Mouse (Mus musculus) midbrain, embryonic 14.5 days (tissue): ENCODE data around the gene Tmco4. TPM values are rescaled to one million over a fixed set of nuclear protein-coding genes. Genes with fewer than 3 reads are reported as not detected.

Experiments used
- ATAC-seq: fragments of 200-750 bp; cut with Nextera tagmentation; 2 replicates; pipeline ENCODE4 v1.8.0; 2017; ENCODE audit warnings: moderate number of reproducible peaks, moderate library complexity; ENCODE audit not compliant: low FRiP score, low TSS enrichment
- DNase-seq: peaks from one replicate; pipeline ENCODE4 v3.0.0-alpha.2; 2015
- H3K27ac ChIP-seq: fragments of 300-500 bp; sonication (generic); replicated peaks from 2 replicates; pipeline ENCODE4 v1.5.1; 2014; ENCODE audit warnings: mild to moderate bottlenecking, low read depth, low read length, moderate library complexity
- H3K27me3 ChIP-seq: fragments of 300-500 bp; sonication (generic); 2 replicates; pipeline ENCODE4 v1.6.1; 2014; ENCODE audit warnings: low read length, control low read depth, mixed read lengths; ENCODE audit not compliant: control insufficient read depth, insufficient read depth
- H3K36me3 ChIP-seq: fragments of 300-500 bp; sonication (generic); 2 replicates; pipeline ENCODE4 v1.6.1; 2014; ENCODE audit warnings: low read length, control low read depth; ENCODE audit not compliant: control insufficient read depth, insufficient read depth
- H3K4me1 ChIP-seq: fragments of 300-500 bp; sonication (generic); 2 replicates; pipeline ENCODE4 v1.6.1; 2014; ENCODE audit warnings: mild to moderate bottlenecking, antibody characterized with exemption, low read length, control low read depth; ENCODE audit not compliant: control insufficient read depth, insufficient read depth
- H3K4me2 ChIP-seq: fragments of 300-500 bp; sonication (generic); 2 replicates; pipeline ENCODE4 v1.6.1; 2014; ENCODE audit warnings: mild to moderate bottlenecking, low read length, moderate library complexity
- H3K4me3 ChIP-seq: fragments of 300-500 bp; sonication (generic); replicated peaks from 2 replicates; pipeline ENCODE4 v1.5.1; 2014; ENCODE audit warnings: low read depth, low read length
- H3K9ac ChIP-seq: fragments of 300-500 bp; sonication (generic); replicated peaks from 2 replicates; pipeline ENCODE4 v1.6.1; 2014; ENCODE audit warnings: mild to moderate bottlenecking, low read length, moderate library complexity
- H3K9me3 ChIP-seq: fragments of 300-500 bp; sonication (generic); 2 replicates; pipeline ENCODE4 v1.6.1; 2016; ENCODE audit warnings: low read length, control low read depth, mixed read lengths; ENCODE audit not compliant: control insufficient read depth
- WGBS: fragments of 180-500 bp; shearing (Covaris S2); extraction: QIAGEN DNeasy Blood & Tissue Kit; methylation state at CpG from one replicate; pipeline ENCODE4 v1.1.7; 2014; 5-methylcytosine and 5-hydroxymethylcytosine counted together
- polyA plus RNA-seq: library from polyadenylated mRNA; unstranded; fragments of >200 nt; fragmentation: Nextera tagmentation; extraction: Ambion mirVana; gene quantifications from 2 replicates; pipeline ENCODE4 v1.2.1, GENCODE M21; 2014

The Tmco4 gene
- polyA plus RNA-seq, 1 experiment from 2014 or later: 0.61 TPM

GRCm38 (mm10) chr4:139046354-139046753 is 73.7 kb downstream of the Tmco4 start:
- Histone ChIP-seq H3K27me3 (no peaks in the 10 kb centered on the region), H3K4me2 (no peak overlapping the region), H3K4me1 (0 out of 2 replicates have a peak, but pooled peaks cover 4% of the 10 kb centered on the region), H3K36me3 (no peaks in the 10 kb centered on the region), H3K4me3 (no peak overlapping the region), H3K9me3 (no peaks in the 10 kb centered on the region), H3K27ac (no peak overlapping the region), H3K9ac (no peak overlapping the region)
- ATAC-seq: no peak
- peak; percentile 39 for DNase-seq
- WGBS: 63% methylated on average over 5 of the region's 5 CpGs

- H3K9ac ChIP-seq: no peak overlapping the region
- H3K27me3 ChIP-seq: no peaks in the 10 kb centered on the region
- ATAC-seq (no peak), DNase-seq (no peak)
- H3K27ac ChIP-seq: no peak overlapping the region
- no peaks in the 10 kb centered on the region for H3K36me3 ChIP-seq
- H3K4me3 ChIP-seq: no peak overlapping the region
- 0 out of 2 replicates have a peak, but pooled peaks cover 4% of the 10 kb centered on the region for H3K4me1 ChIP-seq
- 71% methylated on average over 6 of the region's 6 CpGs for WGBS
- no peak overlapping the region for H3K4me2 ChIP-seq
- H3K9me3 ChIP-seq: no peaks in the 10 kb centered on the region
Observed at GRCm38 (mm10) chr4:139048518-139048917, 75.8 kb downstream of the Tmco4 start.

GRCm38 (mm10) chr4:139052796-139053195 is 80.1 kb downstream of the Tmco4 start:
- no peak overlapping the region for H3K4me3 ChIP-seq
- DNase-seq (no peak), ATAC-seq (no peak)
- H3K27me3 ChIP-seq: no peaks in the 10 kb centered on the region
- no peak overlapping the region for H3K9ac ChIP-seq
- no peaks in the 10 kb centered on the region for H3K9me3 ChIP-seq
- no peaks in the 10 kb centered on the region for H3K36me3 ChIP-seq
- no peak overlapping the region for H3K4me2 ChIP-seq
- H3K27ac ChIP-seq: no peak overlapping the region
- peaks cover 4% of the 10 kb centered on the region; the same call in 1 of the 2 replicates for H3K4me1 ChIP-seq
- WGBS: 79% methylated on average over 7 of the region's 7 CpGs

- WGBS: 55% methylated on average over 5 of the region's 5 CpGs
- no peak overlapping the region for H3K4me3 ChIP-seq
- no peaks in the 10 kb centered on the region for H3K36me3 ChIP-seq
- no peak for DNase-seq
- peaks cover 4% of the 10 kb centered on the region; the same call in 1 of the 2 replicates for H3K4me1 ChIP-seq
- no peaks in the 10 kb centered on the region for H3K9me3 ChIP-seq
- H3K27ac ChIP-seq: no peak overlapping the region
- no peak overlapping the region for H3K9ac ChIP-seq
- no peak for ATAC-seq
- no peaks in the 10 kb centered on the region for H3K27me3 ChIP-seq
- H3K4me2 ChIP-seq: no peak overlapping the region
Observed at GRCm38 (mm10) chr4:139053391-139053790, 80.7 kb downstream of the Tmco4 start.

GRCm38 (mm10) chr4:139054300-139054923 is 81.7 kb downstream of the Tmco4 start:
- H3K27ac ChIP-seq: peak overlapping the region; percentile 10; the same call in 1 of the 2 replicates
- no peaks in the 10 kb centered on the region for H3K36me3 ChIP-seq
- no peak overlapping the region for H3K9ac ChIP-seq
- H3K4me2 ChIP-seq: no peak overlapping the region
- H3K4me3 ChIP-seq: no peak overlapping the region
- peak; percentile 79 for DNase-seq
- H3K9me3 ChIP-seq: no peaks in the 10 kb centered on the region
- WGBS: 43% methylated on average over 9 of the region's 9 CpGs
- H3K4me1 ChIP-seq: peaks cover 4% of the 10 kb centered on the region; the same call in 1 of the 2 replicates
- no peaks in the 10 kb centered on the region for H3K27me3 ChIP-seq
- ATAC-seq: no peak; the same call in 1 of the 2 replicates

GRCm38 (mm10) chr4:139055336-139055735 is 82.6 kb downstream of the Tmco4 start:
- H3K4me1 ChIP-seq: peaks cover 4% of the 10 kb centered on the region; the same call in 1 of the 2 replicates
- no peak overlapping the region for H3K4me2 ChIP-seq
- H3K4me3 ChIP-seq: no peak overlapping the region
- H3K27ac ChIP-seq: no peak overlapping the region
- WGBS: 73% methylated on average over 4 of the region's 4 CpGs
- no peaks in the 10 kb centered on the region for H3K27me3 ChIP-seq
- ATAC-seq (no peak), DNase-seq (peak; percentile 69)
- H3K9ac ChIP-seq: no peak overlapping the region
- H3K36me3 ChIP-seq: no peaks in the 10 kb centered on the region
- no peaks in the 10 kb centered on the region for H3K9me3 ChIP-seq

GRCm38 (mm10) chr4:139055744-139056143 is 83.1 kb downstream of the Tmco4 start:
- Histone ChIP-seq H3K4me2 (no peak overlapping the region), H3K4me1 (peaks cover 4% of the 10 kb centered on the region; the same call in 1 of the 2 replicates), H3K9ac (no peak overlapping the region), H3K36me3 (no peaks in the 10 kb centered on the region), H3K27ac (no peak overlapping the region), H3K4me3 (no peak overlapping the region), H3K9me3 (no peaks in the 10 kb centered on the region), H3K27me3 (no peaks in the 10 kb centered on the region)
- ATAC-seq: no peak
- DNase-seq: no peak
- 62% methylated on average over 3 of the region's 3 CpGs for WGBS

- Histone ChIP-seq H3K36me3 (no peaks in the 10 kb centered on the region), H3K27ac (no peak overlapping the region), H3K9ac (no peak overlapping the region), H3K27me3 (no peaks in the 10 kb centered on the region), H3K4me1 (peaks cover 4% of the 10 kb centered on the region; the same call in 1 of the 2 replicates), H3K9me3 (no peaks in the 10 kb centered on the region), H3K4me3 (no peak overlapping the region), H3K4me2 (no peak overlapping the region)
- ATAC-seq: no peak
- DNase-seq: no peak
- WGBS: 80% methylated on average over 5 of the region's 5 CpGs
Observed at GRCm38 (mm10) chr4:139057291-139057690, 84.6 kb downstream of the Tmco4 start.

- 87% methylated on average over 5 of the region's 5 CpGs for WGBS
- no peaks in the 10 kb centered on the region for H3K36me3 ChIP-seq
- H3K9me3 ChIP-seq: no peaks in the 10 kb centered on the region
- no peak overlapping the region for H3K4me2 ChIP-seq
- DNase-seq: no peak
- H3K9ac ChIP-seq: no peak overlapping the region
- H3K4me1 ChIP-seq: peaks cover 4% of the 10 kb centered on the region; the same call in 1 of the 2 replicates
- ATAC-seq: no peak
- H3K4me3 ChIP-seq: no peak overlapping the region
- H3K27me3 ChIP-seq: no peaks in the 10 kb centered on the region
- no peak overlapping the region for H3K27ac ChIP-seq
Observed at GRCm38 (mm10) chr4:139058029-139058428, 85.3 kb downstream of the Tmco4 start.
